Mouse (Mus musculus): ENCODE data around the gene Tmem150a.

GRCm38 (mm10) chr6:72364985-72365384 is 9.7 kb downstream of the Tmem150a start:
- no peak for TF ChIP-seq POLR2A (IDR thresholded peaks at IDR 0.05; ENCODE audit: insufficient read depth, low read depth, low read length)
- no peak for TF ChIP-seq CTCF (IDR thresholded peaks at IDR 0.05)

Measured in heart, adult 2 months (tissue).